Mouse (Mus musculus): ENCODE measurements around the gene Cnot10. TPM values are rescaled to one million over a fixed set of nuclear protein-coding genes. Genes with fewer than 3 reads are reported as not detected.
A peak's percentile ranks its signal among the peaks of the same experiment; 100 is the strongest.

Cnot10 gene
- total and polyA plus RNA-seq, 2 experiments = 10.7 to 15.2 TPM

GRCm38 (mm10) chr9:114556276-114556855 is 83.6 kb downstream of the Cnot10 start:
- H3K27me3 ChIP-seq (ENCODE audit: control insufficient read depth, insufficient read depth, low read length) = peaks cover 10% of the 10 kb centered on the region
- DNase-seq (ENCODE audit: extremely low read depth, low read depth, low spot score) = no peak
- no peak overlapping the region for H3K9ac ChIP-seq (ENCODE audit: low read depth, low read length)
- WGBS = 30% methylated on average over 10 of the region's 10 CpGs
- H3K4me1 ChIP-seq (ENCODE audit: control insufficient read depth, insufficient read depth, low read length) = no peaks in the 10 kb centered on the region
- H3K4me3 ChIP-seq (ENCODE audit: insufficient read depth, low read depth, low read length) = no peak overlapping the region
- H3K36me3 ChIP-seq (ENCODE audit: control insufficient read depth, insufficient read depth, low read length) = no peaks in the 10 kb centered on the region
- no peak for TF ChIP-seq CTCF (IDR thresholded peaks at IDR 0.05; ENCODE audit: low read depth, low read length)
- H3K79me2 ChIP-seq (ENCODE audit: control insufficient read depth, insufficient read depth, low read length) = no peaks in the 10 kb centered on the region
- H3K27ac ChIP-seq (replicated peaks; ENCODE audit: insufficient read depth, low read depth, low read length) = no peak overlapping the region

GRCm38 (mm10) chr9:114554355-114554979 is 85.5 kb downstream of the Cnot10 start:
- Histone ChIP-seq H3K9ac (ENCODE audit: low read depth, low read length) (no peak overlapping the region), H3K36me3 (ENCODE audit: control insufficient read depth, insufficient read depth, low read length) (no peaks in the 10 kb centered on the region), H3K4me1 (ENCODE audit: control insufficient read depth, insufficient read depth, low read length) (no peaks in the 10 kb centered on the region), H3K79me2 (ENCODE audit: control insufficient read depth, insufficient read depth, low read length) (no peaks in the 10 kb centered on the region), H3K27me3 (ENCODE audit: control insufficient read depth, insufficient read depth, low read length) (peaks cover 4% of the 10 kb centered on the region; the same call in 1 of the 2 replicates), H3K27ac (replicated peaks; ENCODE audit: insufficient read depth, low read depth, low read length) (no peak overlapping the region), H3K4me3 (ENCODE audit: insufficient read depth, low read depth, low read length) (no peak overlapping the region)
- 28% methylated on average over 5 of the region's 5 CpGs for WGBS
- TF ChIP-seq CTCF (IDR thresholded peaks at IDR 0.05; ENCODE audit: low read depth, low read length) = 0 out of 2 replicates have a peak, but pooled peaks have one; percentile 15
- no peak for TF ChIP-seq POLR2A (IDR thresholded peaks at IDR 0.05; ENCODE audit: extremely low read depth, insufficient read depth, low read length)
- DNase-seq (ENCODE audit: extremely low read depth, low read depth, low spot score) = peak; percentile 72

- Histone ChIP-seq H3K27ac (replicated peaks; ENCODE audit: insufficient read depth, low read depth, low read length) (no peak overlapping the region), H3K79me2 (ENCODE audit: control insufficient read depth, insufficient read depth, low read length) (no peaks in the 10 kb centered on the region), H3K4me3 (ENCODE audit: insufficient read depth, low read depth, low read length) (no peak overlapping the region), H3K27me3 (ENCODE audit: control insufficient read depth, insufficient read depth, low read length) (peaks cover 4% of the 10 kb centered on the region; the same call in 1 of the 2 replicates), H3K36me3 (ENCODE audit: control insufficient read depth, insufficient read depth, low read length) (no peaks in the 10 kb centered on the region), H3K9ac (ENCODE audit: low read depth, low read length) (no peak overlapping the region), H3K4me1 (ENCODE audit: control insufficient read depth, insufficient read depth, low read length) (no peaks in the 10 kb centered on the region)
- TF ChIP-seq POLR2A (IDR thresholded peaks at IDR 0.05; ENCODE audit: extremely low read depth, insufficient read depth, low read length) = no peak
- TF ChIP-seq CTCF (IDR thresholded peaks at IDR 0.05; ENCODE audit: low read depth, low read length) = no peak
- DNase-seq (ENCODE audit: extremely low read depth, low read depth, low spot score) = no peak
These were observed 86.2 kb downstream of the Cnot10 start for GRCm38 (mm10) chr9:114553828-114554227.

- 78% methylated on average over 6 of the region's 6 CpGs for WGBS
- H3K27ac ChIP-seq (replicated peaks; ENCODE audit: insufficient read depth, low read depth, low read length) = no peak overlapping the region
- no peak overlapping the region for H3K4me3 ChIP-seq (ENCODE audit: insufficient read depth, low read depth, low read length)
- H3K9ac ChIP-seq (ENCODE audit: low read depth, low read length) = no peak overlapping the region
- H3K79me2 ChIP-seq (ENCODE audit: control insufficient read depth, insufficient read depth, low read length) = no peaks in the 10 kb centered on the region
- no peak for TF ChIP-seq POLR2A (IDR thresholded peaks at IDR 0.05; ENCODE audit: extremely low read depth, insufficient read depth, low read length)
- TF ChIP-seq CTCF (IDR thresholded peaks at IDR 0.05; ENCODE audit: low read depth, low read length) = no peak
- no peaks in the 10 kb centered on the region for H3K4me1 ChIP-seq (ENCODE audit: control insufficient read depth, insufficient read depth, low read length)
- DNase-seq (ENCODE audit: extremely low read depth, low read depth, low spot score) = no peak
- no peaks in the 10 kb centered on the region for H3K27me3 ChIP-seq (ENCODE audit: control insufficient read depth, insufficient read depth, low read length)
- H3K36me3 ChIP-seq (ENCODE audit: control insufficient read depth, insufficient read depth, low read length) = no peaks in the 10 kb centered on the region
These were observed 90.0 kb downstream of the Cnot10 start for GRCm38 (mm10) chr9:114550033-114550432.

- Histone ChIP-seq H3K4me3 (ENCODE audit: insufficient read depth, low read depth, low read length) (no peak overlapping the region), H3K79me2 (ENCODE audit: control insufficient read depth, insufficient read depth, low read length) (no peaks in the 10 kb centered on the region), H3K27ac (replicated peaks; ENCODE audit: insufficient read depth, low read depth, low read length) (no peak overlapping the region), H3K36me3 (ENCODE audit: control insufficient read depth, insufficient read depth, low read length) (no peaks in the 10 kb centered on the region), H3K9ac (ENCODE audit: low read depth, low read length) (no peak overlapping the region), H3K27me3 (ENCODE audit: control insufficient read depth, insufficient read depth, low read length) (no peaks in the 10 kb centered on the region), H3K4me1 (ENCODE audit: control insufficient read depth, insufficient read depth, low read length) (no peaks in the 10 kb centered on the region)
- 72% methylated on average over 5 of the region's 5 CpGs for WGBS
- TF ChIP-seq POLR2A (IDR thresholded peaks at IDR 0.05; ENCODE audit: extremely low read depth, insufficient read depth, low read length) = no peak
- TF ChIP-seq CTCF (IDR thresholded peaks at IDR 0.05; ENCODE audit: low read depth, low read length) = no peak
- DNase-seq (ENCODE audit: extremely low read depth, low read depth, low spot score) = no peak
These were observed 90.9 kb downstream of the Cnot10 start for GRCm38 (mm10) chr9:114549117-114549516.

GRCm38 (mm10) chr9:114548496-114548895 is 91.5 kb downstream of the Cnot10 start:
- Histone ChIP-seq H3K4me1 (ENCODE audit: control insufficient read depth, insufficient read depth, low read length) (no peaks in the 10 kb centered on the region), H3K36me3 (ENCODE audit: control insufficient read depth, insufficient read depth, low read length) (no peaks in the 10 kb centered on the region), H3K79me2 (ENCODE audit: control insufficient read depth, insufficient read depth, low read length) (no peaks in the 10 kb centered on the region), H3K4me3 (ENCODE audit: insufficient read depth, low read depth, low read length) (no peak overlapping the region), H3K9ac (ENCODE audit: low read depth, low read length) (no peak overlapping the region), H3K27me3 (ENCODE audit: control insufficient read depth, insufficient read depth, low read length) (no peaks in the 10 kb centered on the region), H3K27ac (replicated peaks; ENCODE audit: insufficient read depth, low read depth, low read length) (peak overlapping the region; percentile 33; the same call in 1 of the 2 replicates)
- WGBS = 44% methylated on average over 4 of the region's 4 CpGs
- DNase-seq (ENCODE audit: extremely low read depth, low read depth, low spot score) = no peak
- TF ChIP-seq CTCF (IDR thresholded peaks at IDR 0.05; ENCODE audit: low read depth, low read length) = no peak
- no peak for TF ChIP-seq POLR2A (IDR thresholded peaks at IDR 0.05; ENCODE audit: extremely low read depth, insufficient read depth, low read length)
